Mouse (Mus musculus) pancreas, adult 10 weeks (tissue): ENCODE results near the gene Slco3a1. TPM values are rescaled to one million over a fixed set of nuclear protein-coding genes. Genes with fewer than 3 reads are reported as not detected.

Experiments used
- polyA plus RNA-seq: library from polyadenylated mRNA; stranded (reverse); fragments of 350-450 nt; fragmentation: Illumina TruSeq; extraction: RNeasy Lipid Tissue Mini Kit (QIAGEN cat#74804); gene quantifications from one replicate; pipeline ENCODE4 v1.2.3, GENCODE M21; 2015; ENCODE audit warnings: low read depth, low replicate concordance; ENCODE audit not compliant: insufficient read depth

Slco3a1 gene
- polyA plus RNA-seq, result 8.2 TPM

DNA sequence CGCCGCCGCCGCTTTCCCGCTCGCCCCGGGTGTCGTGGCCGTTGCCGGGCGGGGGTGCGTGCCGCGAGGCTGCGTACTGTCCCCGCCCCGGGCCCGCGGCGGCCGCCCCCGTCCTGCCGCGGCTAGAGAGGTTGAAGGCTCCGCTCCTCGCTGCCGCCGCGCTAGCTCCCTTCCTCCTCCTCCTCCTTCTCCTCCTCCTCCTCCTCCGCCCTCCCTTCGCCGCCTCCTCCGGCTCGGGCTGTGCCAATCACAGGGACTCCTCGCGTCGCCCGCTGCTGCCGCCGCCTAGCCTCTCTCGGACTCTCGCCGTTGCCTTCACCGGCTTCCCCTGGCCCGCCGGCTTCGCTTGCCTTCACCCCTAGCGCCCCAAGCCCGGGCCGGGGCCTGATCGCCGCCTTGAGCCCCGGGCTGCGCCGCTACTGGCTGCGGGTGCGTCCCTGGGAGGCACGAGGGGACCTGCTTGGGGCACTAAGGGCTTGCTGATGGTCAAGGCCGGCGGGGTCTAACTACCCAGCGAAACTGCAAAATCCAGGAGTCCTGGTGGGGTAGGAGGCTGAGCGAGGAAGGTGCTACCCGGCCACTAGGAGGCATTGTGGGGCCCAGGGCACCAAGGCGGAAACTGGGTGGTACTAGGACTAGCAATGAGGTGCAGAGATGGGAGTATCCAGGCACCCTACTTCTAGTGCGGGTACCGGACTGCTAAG lies at the start of gene Slco3a1:
Gene Slco3a1 (minus strand): TSS at position 173 of the 704 bp plus-strand sequence.

